Mouse (Mus musculus): ENCODE measurements around the gene Aplnr.

Aplnr gene

DNA sequence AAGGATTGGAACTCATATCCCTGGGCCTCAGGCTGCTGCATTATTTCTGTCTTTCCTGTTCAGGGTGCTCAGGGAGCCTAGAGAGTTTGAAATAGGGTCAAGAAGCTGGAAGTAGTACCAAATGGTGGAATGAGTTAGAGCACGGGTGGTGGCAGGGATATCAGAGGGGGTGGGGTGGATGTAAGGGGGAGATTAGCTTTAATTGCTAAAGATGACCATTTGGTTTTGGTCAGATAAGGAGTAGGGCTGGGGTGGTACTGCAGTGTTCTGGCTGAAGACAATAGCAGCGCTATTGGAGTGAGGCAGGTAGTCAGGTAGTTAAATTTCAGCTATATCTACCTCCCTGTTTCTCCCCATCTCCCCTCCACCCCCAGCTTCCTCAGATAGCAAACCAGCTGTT is 4.8 kb upstream of the Aplnr start:
- Histone ChIP-seq H3K9me3 (ENCODE audit: low read length) (no peaks in the 10 kb centered on the region), H3K36me3 (ENCODE audit: insufficient read depth, low read length) (no peaks in the 10 kb centered on the region), H3K27me3 (ENCODE audit: insufficient read depth, low read length) (peaks cover 9% of the 10 kb centered on the region; the same call in 1 of the 2 replicates), H3K4me1 (replicated peaks; ENCODE audit: low read depth, low read length) (peaks cover 26% of the 10 kb centered on the region), H3K4me3 (replicated peaks; ENCODE audit: low read length) (no peak overlapping the region)
- TF ChIP-seq CTCF (conservative IDR thresholded peaks at IDR 0.05; ENCODE audit: low read length) (no peak), POU5F1 (IDR thresholded peaks at IDR 0.05; ENCODE audit: borderline replicate concordance, low read length) (no peak), NANOG (IDR thresholded peaks at IDR 0.05; ENCODE audit: borderline replicate concordance, low read length) (no peak)

DNA sequence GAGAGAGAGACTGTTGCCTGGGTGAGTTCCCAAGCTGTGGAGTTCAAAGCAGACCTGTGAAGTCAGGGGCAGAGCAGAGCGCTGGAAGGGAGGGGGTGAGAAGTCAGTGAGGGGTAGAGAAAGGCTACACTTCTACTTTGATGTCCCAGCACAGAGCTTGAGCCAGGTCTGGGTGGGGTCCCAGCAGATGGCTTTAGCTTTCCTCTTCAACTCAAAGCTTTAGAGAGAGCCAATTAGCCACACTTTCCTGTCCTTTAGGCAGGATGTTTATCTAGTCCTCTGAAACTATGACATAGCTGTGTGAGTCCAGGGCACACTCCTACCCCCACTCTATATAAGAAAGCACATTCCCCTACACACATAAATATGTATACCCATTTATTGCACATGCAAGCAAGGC is 4.3 kb upstream of the Aplnr start:
- no peaks in the 10 kb centered on the region for H3K36me3 ChIP-seq (ENCODE audit: insufficient read depth, low read length)

DNA sequence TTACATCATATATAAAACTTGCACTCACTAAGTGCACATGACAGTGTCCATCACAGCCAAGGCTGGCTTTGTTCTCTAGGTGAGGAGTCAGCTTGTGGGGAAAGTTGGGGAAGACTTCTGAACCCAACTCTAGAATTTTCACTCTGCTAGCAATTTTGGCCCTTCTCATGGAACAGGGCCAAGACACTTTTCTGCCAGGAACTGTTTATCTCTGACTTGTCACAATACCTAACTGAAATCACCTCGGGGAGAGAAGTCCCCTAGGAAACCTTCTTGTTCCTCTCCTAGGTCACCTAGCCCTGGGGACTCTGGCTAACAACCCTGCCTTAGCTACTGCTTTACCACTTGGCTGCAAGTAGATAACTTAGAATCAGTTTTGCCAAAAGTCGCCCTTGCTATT is 3.8 kb upstream of the Aplnr start:
- no peak overlapping the region for H3K4me3 ChIP-seq (replicated peaks; ENCODE audit: low read length)
- peaks cover 35% of the 10 kb centered on the region for H3K4me1 ChIP-seq (replicated peaks; ENCODE audit: low read depth, low read length)
- H3K36me3 ChIP-seq (ENCODE audit: insufficient read depth, low read length), result no peaks in the 10 kb centered on the region
- TF ChIP-seq CTCF (conservative IDR thresholded peaks at IDR 0.05; ENCODE audit: low read length), result no peak
- TF ChIP-seq NANOG (IDR thresholded peaks at IDR 0.05; ENCODE audit: borderline replicate concordance, low read length), result no peak
- no peak for TF ChIP-seq POU5F1 (IDR thresholded peaks at IDR 0.05; ENCODE audit: borderline replicate concordance, low read length)
- H3K9me3 ChIP-seq (ENCODE audit: low read length), result no peaks in the 10 kb centered on the region
- H3K27me3 ChIP-seq (ENCODE audit: insufficient read depth, low read length), result peaks cover 9% of the 10 kb centered on the region; the same call in 1 of the 2 replicates

More for the DNA sequence above, 4.3 kb upstream of the Aplnr start:
- peaks cover 9% of the 10 kb centered on the region; the same call in 1 of the 2 replicates for H3K27me3 ChIP-seq (ENCODE audit: insufficient read depth, low read length)
- no peaks in the 10 kb centered on the region for H3K9me3 ChIP-seq (ENCODE audit: low read length)
- peaks cover 31% of the 10 kb centered on the region for H3K4me1 ChIP-seq (replicated peaks; ENCODE audit: low read depth, low read length)
- TF ChIP-seq CTCF (conservative IDR thresholded peaks at IDR 0.05; ENCODE audit: low read length) (no peak), POU5F1 (IDR thresholded peaks at IDR 0.05; ENCODE audit: borderline replicate concordance, low read length) (no peak), NANOG (IDR thresholded peaks at IDR 0.05; ENCODE audit: borderline replicate concordance, low read length) (no peak)
- no peak overlapping the region for H3K4me3 ChIP-seq (replicated peaks; ENCODE audit: low read length)

DNA sequence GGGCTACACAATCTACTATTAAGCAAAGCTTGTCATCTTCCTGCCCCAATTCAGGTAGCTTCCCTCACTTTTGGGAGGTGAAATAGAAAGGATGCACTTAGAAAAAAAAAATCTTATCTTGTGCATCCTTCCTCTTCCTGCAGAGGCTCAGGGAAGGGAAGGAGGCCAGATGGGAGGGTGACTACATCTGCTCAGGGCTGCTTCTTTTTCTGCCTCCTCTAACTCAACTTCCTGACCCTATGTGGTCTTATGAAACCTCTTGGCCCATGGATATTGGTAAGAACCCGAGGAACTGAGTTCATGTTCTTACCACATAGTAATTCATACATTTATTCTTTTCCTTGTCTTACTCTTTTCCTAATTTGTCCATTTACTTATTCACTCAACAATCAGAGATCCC is 926 bp upstream of the Aplnr start:
- peaks cover 28% of the 10 kb centered on the region for H3K4me1 ChIP-seq (replicated peaks; ENCODE audit: low read depth, low read length)
- no peak for TF ChIP-seq NANOG (IDR thresholded peaks at IDR 0.05; ENCODE audit: borderline replicate concordance, low read length)
- TF ChIP-seq POU5F1 (IDR thresholded peaks at IDR 0.05; ENCODE audit: borderline replicate concordance, low read length), result no peak
- no peak for TF ChIP-seq CTCF (conservative IDR thresholded peaks at IDR 0.05; ENCODE audit: low read length)
- no peaks in the 10 kb centered on the region for H3K9me3 ChIP-seq (ENCODE audit: low read length)
- peaks cover 5% of the 10 kb centered on the region for H3K27me3 ChIP-seq (ENCODE audit: insufficient read depth, low read length)
- no peak overlapping the region for H3K4me3 ChIP-seq (replicated peaks; ENCODE audit: low read length)
- H3K36me3 ChIP-seq (ENCODE audit: insufficient read depth, low read length), result no peaks in the 10 kb centered on the region

DNA sequence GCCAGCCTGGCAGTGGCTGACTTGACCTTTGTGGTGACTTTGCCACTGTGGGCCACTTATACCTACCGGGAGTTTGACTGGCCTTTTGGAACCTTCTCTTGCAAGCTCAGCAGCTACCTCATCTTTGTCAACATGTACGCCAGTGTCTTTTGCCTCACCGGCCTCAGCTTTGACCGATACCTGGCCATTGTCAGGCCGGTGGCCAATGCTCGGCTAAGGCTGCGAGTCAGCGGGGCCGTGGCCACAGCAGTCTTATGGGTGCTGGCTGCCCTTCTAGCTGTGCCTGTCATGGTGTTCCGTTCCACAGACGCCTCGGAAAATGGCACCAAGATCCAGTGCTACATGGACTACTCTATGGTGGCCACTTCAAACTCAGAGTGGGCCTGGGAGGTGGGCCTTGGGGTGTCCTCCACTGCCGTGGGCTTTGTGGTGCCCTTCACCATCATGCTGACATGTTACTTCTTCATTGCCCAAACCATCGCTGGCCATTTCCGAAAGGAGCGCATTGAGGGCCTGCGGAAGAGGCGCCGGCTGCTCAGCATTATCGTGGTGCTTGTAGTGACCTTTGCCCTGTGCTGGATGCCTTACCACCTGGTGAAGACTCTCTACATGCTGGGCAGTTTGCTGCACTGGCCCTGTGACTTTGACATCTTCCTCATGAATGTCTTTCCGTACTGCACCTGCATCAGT is 951 bp downstream of the Aplnr start:
- peaks cover 17% of the 10 kb centered on the region for H3K4me1 ChIP-seq (replicated peaks; ENCODE audit: low read depth, low read length)
- no peaks in the 10 kb centered on the region for H3K9me3 ChIP-seq (ENCODE audit: low read length)
- H3K36me3 ChIP-seq (ENCODE audit: insufficient read depth, low read length), result no peaks in the 10 kb centered on the region
- TF ChIP-seq NANOG (IDR thresholded peaks at IDR 0.05; ENCODE audit: borderline replicate concordance, low read length) (no peak), CTCF (conservative IDR thresholded peaks at IDR 0.05; ENCODE audit: low read length) (no peak), POU5F1 (IDR thresholded peaks at IDR 0.05; ENCODE audit: borderline replicate concordance, low read length) (no peak)
- H3K4me3 ChIP-seq (replicated peaks; ENCODE audit: low read length), result 0 out of 2 replicates have a peak overlapping the region, but pooled peaks have one; percentile 20
- H3K27me3 ChIP-seq (ENCODE audit: insufficient read depth, low read length), result peaks cover 5% of the 10 kb centered on the region

DNA sequence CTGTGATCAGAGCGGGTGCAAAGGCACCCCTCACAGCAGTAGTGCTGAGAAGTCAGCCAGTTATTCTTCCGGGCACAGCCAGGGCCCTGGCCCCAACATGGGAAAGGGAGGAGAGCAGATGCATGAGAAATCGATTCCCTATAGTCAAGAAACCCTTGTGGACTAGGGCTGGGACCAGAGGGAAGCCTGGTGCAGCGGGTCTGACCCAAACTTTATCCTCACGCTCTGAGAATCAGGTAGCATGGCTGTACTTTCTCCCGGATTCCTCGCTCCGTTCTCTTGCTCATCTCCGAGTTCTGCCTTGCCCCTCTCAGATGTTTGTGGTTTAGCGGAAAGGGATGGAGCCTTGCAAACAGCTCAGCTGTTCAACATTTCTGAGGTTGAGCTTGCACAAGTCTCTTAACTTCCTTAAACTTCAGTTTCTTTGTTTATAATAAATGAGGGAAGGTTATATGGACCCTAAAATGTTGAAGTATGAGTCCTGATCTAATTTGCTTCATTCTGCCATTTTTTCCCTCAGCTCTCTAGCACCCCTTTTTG is 1.6 kb downstream of the Aplnr start:
- Histone ChIP-seq H3K36me3 (ENCODE audit: insufficient read depth, low read length) (no peaks in the 10 kb centered on the region), H3K4me1 (replicated peaks; ENCODE audit: low read depth, low read length) (peaks cover 17% of the 10 kb centered on the region), H3K9me3 (ENCODE audit: low read length) (no peaks in the 10 kb centered on the region), H3K4me3 (replicated peaks; ENCODE audit: low read length) (no peak overlapping the region), H3K27me3 (ENCODE audit: insufficient read depth, low read length) (peaks cover 5% of the 10 kb centered on the region)
- TF ChIP-seq NANOG (IDR thresholded peaks at IDR 0.05; ENCODE audit: borderline replicate concordance, low read length) (no peak), CTCF (conservative IDR thresholded peaks at IDR 0.05; ENCODE audit: low read length) (no peak), POU5F1 (IDR thresholded peaks at IDR 0.05; ENCODE audit: borderline replicate concordance, low read length) (no peak)

DNA sequence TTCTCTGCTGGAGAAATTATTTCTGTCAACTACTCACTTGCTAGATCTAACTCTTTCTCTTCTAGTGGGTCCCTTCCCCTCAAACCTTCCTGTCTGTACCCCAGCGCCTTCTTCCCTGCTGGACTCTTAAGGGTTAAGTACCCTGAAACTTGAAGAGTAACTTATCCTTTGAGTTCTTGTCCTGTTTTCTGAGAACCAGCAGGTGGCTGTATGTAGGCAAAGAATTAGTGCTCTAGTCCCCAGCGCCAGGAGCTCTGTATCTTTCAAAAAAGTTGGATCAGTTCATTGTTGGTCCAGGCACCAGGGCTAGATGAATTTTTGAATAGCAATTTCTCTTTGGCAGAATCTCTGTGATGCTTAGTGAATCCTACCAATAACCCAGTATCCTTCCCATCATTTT is 2.1 kb downstream of the Aplnr start:
- Histone ChIP-seq H3K36me3 (ENCODE audit: insufficient read depth, low read length) (no peaks in the 10 kb centered on the region), H3K27me3 (ENCODE audit: insufficient read depth, low read length) (peaks cover 5% of the 10 kb centered on the region), H3K4me3 (replicated peaks; ENCODE audit: low read length) (no peak overlapping the region), H3K9me3 (ENCODE audit: low read length) (0 out of 2 replicates have a peak, but pooled peaks cover 5% of the 10 kb centered on the region), H3K4me1 (replicated peaks; ENCODE audit: low read depth, low read length) (peaks cover 17% of the 10 kb centered on the region)
- no peak for TF ChIP-seq NANOG (IDR thresholded peaks at IDR 0.05; ENCODE audit: borderline replicate concordance, low read length)
- no peak for TF ChIP-seq CTCF (conservative IDR thresholded peaks at IDR 0.05; ENCODE audit: low read length)
- no peak for TF ChIP-seq POU5F1 (IDR thresholded peaks at IDR 0.05; ENCODE audit: borderline replicate concordance, low read length)

DNA sequence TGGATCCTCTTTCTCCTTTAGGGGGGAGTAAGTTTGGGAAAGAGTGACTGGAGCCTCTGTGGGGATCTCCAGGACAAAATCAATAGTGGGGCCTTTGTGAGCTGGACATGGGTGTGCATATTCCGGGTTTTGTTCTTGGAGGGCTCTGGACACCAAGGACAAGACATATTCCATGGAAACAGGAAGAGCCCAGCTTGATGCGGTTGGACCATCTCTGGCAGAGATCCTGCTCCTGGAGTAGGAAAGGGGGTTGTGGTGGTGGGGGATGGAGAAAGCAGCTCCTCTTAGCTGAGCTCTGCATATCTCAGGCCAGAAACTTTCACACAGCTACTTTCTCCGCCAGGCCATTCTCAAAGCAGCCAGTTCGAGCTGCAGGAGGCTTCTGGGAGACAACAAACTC is 3.4 kb downstream of the Aplnr start:
- TF ChIP-seq NANOG (IDR thresholded peaks at IDR 0.05; ENCODE audit: borderline replicate concordance, low read length) (no peak), POU5F1 (IDR thresholded peaks at IDR 0.05; ENCODE audit: borderline replicate concordance, low read length) (no peak), CTCF (conservative IDR thresholded peaks at IDR 0.05; ENCODE audit: low read length) (no peak)
- Histone ChIP-seq H3K4me3 (replicated peaks; ENCODE audit: low read length) (no peak overlapping the region), H3K27me3 (ENCODE audit: insufficient read depth, low read length) (peaks cover 5% of the 10 kb centered on the region), H3K4me1 (replicated peaks; ENCODE audit: low read depth, low read length) (peaks cover 17% of the 10 kb centered on the region), H3K9me3 (ENCODE audit: low read length) (0 out of 2 replicates have a peak, but pooled peaks cover 5% of the 10 kb centered on the region), H3K36me3 (ENCODE audit: insufficient read depth, low read length) (no peaks in the 10 kb centered on the region)
